Mouse (Mus musculus) hematopoietic multipotent progenitor cell, adult 10-12 weeks (in vitro differentiated cells): ENCODE results near the gene Krt75. TPM values are rescaled to one million over a fixed set of nuclear protein-coding genes. Genes with fewer than 3 reads are reported as not detected.

Experiments
- polyA plus RNA-seq: library from polyadenylated mRNA; stranded (reverse); fragments of >175 nt; gene quantifications from 2 replicates; pipeline ENCODE4 v1.2.3, GENCODE M21; 2012; ENCODE audit warnings: low replicate concordance

The Krt75 gene
- polyA plus RNA-seq, result not detected in 2 replicates

GRCm38 (mm10) chr15:101573796-101574345, at the start of gene Krt75:
Krt75 (minus strand) TSS chr15:101573904.

GRCm38 (mm10) chr15:101562850-101563249, 10.9 kb downstream of the Krt75 start, which contains the start of gene Krt90:
Krt90 (minus strand) TSS chr15:101562950.

GRCm38 (mm10) chr15:101550567-101550966, 23.1 kb downstream of the Krt75 start, which contains the start of gene Krt82:
Krt82 (minus strand) TSS chr15:101550667.

GRCm38 (mm10) chr15:101532720-101533119, 41.0 kb downstream of the Krt75 start, which contains the start of gene Krt84:
Krt84 (minus strand) TSS chr15:101532820.

GRCm38 (mm10) chr15:101517161-101517560, 56.5 kb downstream of the Krt75 start, which contains the start of gene Gm49425:
Gm49425 (minus strand) TSS chr15:101517261.

Other genes starting within 250 kb of the Krt75 start
- gene Krt80, start 203.7 kb downstream of the Krt75 start, polyA plus RNA-seq, result 10.3 and 16.1 TPM in 2 replicates
- 0.47 and 0.86 TPM in 2 replicates for gene Krt7, start 162.9 kb downstream of the Krt75 start, polyA plus RNA-seq
- gene Krt87, start 135.1 kb downstream of the Krt75 start, polyA plus RNA-seq, result not detected in 2 replicates
- 0.16 TPM in 1 of 2 replicates, not detected in the other for gene Krt88, start 126.2 kb downstream of the Krt75 start, polyA plus RNA-seq
- gene Krt81, start 110.2 kb downstream of the Krt75 start, polyA plus RNA-seq, result not detected in 2 replicates
- gene Krt86, start 100.4 kb downstream of the Krt75 start, polyA plus RNA-seq, result 0.92 and 3.3 TPM in 2 replicates
- 0.16 and 0.17 TPM in 2 replicates for gene Krt83, start 82.4 kb downstream of the Krt75 start, polyA plus RNA-seq
- gene Gm49425, start 56.6 kb downstream of the Krt75 start, polyA plus RNA-seq, result not detected in 2 replicates
- gene Krt84, start 41.1 kb downstream of the Krt75 start, polyA plus RNA-seq, result not detected in 2 replicates
- gene Krt82, start 23.2 kb downstream of the Krt75 start, polyA plus RNA-seq, result not detected in 2 replicates
- not detected in 2 replicates for gene Krt90, start 11.0 kb downstream of the Krt75 start, polyA plus RNA-seq
- not detected in 2 replicates for gene Gm5414, start 54.3 kb upstream of the Krt75 start, polyA plus RNA-seq
- gene Gm5478, start 73.5 kb upstream of the Krt75 start, polyA plus RNA-seq, result not detected in 2 replicates
- not detected in 2 replicates for gene Krt6b, start 106.4 kb upstream of the Krt75 start, polyA plus RNA-seq
- gene Krt6a, start 120.4 kb upstream of the Krt75 start, polyA plus RNA-seq, result not detected in 2 replicates
- gene Krt5, start 139.0 kb upstream of the Krt75 start, polyA plus RNA-seq, result not detected in 2 replicates
- not detected in 2 replicates for gene Krt71, start 169.2 kb upstream of the Krt75 start, polyA plus RNA-seq
- gene Krt72, start 212.6 kb upstream of the Krt75 start, polyA plus RNA-seq, result not detected in 2 replicates
- gene Krt73, start 228.4 kb upstream of the Krt75 start, polyA plus RNA-seq, result not detected in 2 replicates
- not detected in 2 replicates for gene Krt2, start 244.3 kb upstream of the Krt75 start, polyA plus RNA-seq